Mouse (Mus musculus): ENCODE results near the gene Adad2.

The Adad2 gene

DNA sequence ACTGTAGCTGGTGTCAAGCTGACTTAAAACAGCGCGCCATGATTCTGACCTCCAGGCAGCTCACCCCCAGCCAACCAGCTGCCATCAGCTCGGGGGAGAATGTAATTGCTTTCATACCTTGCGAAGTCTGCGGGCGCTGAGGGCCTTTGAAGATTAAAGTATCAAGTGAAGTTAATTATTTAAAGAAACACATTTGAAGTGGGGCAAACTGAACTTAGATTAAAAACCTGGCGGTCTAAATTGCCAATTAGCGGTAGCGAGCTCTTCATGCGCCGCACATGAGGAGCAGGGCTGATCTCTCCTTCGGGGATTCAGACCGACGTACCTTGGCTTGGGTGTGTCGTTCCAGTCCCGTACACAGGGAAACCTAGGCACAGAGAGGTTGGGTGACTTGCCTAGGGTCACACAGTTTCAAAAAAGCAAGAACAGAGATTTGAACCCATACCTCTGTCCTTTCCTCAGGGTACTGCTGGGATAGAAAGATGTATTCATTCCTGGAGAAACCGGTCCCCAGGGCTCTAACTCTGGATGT, 31.9 kb downstream of the Adad2 start:
- DNase-seq, result no peak

DNA sequence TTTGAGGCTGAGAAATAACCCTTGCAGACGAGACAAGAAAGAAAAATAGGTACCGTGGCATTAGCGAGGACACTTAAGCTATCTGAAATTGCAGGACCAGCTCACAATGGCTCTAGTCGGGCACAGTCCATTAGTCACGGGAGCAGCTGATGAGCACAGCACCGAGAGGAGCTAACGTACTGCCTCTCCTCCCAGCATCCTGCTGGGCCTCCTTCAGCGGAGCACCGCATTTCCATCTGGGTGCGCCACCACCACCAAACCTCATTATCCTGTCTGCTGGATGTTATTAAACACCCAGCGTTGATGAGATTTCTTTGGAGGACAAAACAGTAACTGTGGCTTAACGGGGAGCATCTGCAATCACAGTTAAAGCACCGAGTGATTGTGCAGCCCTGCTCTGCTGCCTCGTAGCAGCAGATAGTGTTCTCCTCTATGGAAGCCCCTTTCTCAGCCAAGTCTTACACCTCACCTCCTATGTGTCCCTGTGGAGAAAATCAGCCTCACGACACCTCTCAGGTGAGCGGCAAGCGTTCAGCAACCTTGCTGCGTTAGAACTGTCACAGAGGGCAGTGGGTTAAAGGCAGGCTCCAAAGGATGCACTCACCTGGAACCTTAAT, 32.5 kb downstream of the Adad2 start:
- no peak for DNase-seq

DNA sequence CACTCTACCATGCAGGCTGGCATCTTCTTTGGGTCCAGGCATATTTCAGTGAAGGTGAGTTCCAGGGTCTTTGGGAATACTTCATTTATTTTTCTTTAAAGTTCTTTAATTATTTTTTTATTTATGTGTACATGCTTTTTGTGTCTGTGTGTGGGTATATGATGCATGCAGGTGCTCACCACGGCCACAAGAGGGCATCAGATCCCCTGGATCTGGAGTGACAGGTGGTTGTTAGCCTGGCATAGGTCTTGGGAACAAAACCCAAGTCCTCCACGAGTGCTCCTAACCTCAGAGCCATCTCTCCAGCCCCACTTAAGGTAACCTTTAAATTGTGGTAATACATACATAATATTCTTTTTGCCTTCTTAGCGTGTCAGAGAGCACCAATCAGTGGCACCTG, 33.6 kb downstream of the Adad2 start:
- DNase-seq, result no peak

DNA sequence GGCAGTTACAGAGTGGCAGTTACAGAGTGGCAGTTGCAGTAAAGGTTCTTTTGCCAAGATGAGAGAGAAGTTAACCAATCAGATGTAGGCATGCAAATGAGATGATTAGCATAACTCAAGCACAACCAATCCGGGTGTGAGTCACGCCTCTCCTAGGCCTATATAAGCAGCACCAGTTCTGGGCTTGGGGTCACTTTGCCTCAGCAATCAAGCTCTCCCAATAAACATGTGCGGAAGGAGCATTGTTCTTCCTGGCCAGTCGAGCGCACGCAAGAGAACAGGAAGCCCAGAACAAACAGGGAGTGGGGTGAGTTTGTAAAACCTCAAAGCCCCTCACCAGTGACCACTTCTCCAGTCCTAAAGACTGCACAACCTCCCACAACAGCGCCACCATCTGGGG, 34.3 kb downstream of the Adad2 start:
- no peak for DNase-seq

DNA sequence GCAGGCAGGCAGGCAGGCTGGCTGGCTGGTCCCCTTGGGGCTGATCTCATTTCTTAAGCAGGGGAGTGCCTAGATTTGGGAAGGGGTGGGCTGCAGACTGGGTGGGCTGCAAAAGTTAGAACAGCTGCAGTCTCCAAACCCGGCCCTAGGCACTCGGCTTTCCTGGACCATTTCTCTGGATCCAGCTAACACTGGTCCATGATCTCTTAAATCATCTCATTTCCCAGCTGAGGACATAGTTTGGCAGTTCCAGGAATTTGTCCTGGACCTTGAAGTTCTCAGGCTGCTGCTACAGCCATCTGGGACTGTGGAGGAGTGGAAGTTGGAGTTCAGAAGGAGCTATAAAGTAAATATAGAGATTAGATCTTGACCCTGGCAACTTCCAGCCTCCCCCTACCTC, 38.8 kb downstream of the Adad2 start:
- no peak for DNase-seq

DNA sequence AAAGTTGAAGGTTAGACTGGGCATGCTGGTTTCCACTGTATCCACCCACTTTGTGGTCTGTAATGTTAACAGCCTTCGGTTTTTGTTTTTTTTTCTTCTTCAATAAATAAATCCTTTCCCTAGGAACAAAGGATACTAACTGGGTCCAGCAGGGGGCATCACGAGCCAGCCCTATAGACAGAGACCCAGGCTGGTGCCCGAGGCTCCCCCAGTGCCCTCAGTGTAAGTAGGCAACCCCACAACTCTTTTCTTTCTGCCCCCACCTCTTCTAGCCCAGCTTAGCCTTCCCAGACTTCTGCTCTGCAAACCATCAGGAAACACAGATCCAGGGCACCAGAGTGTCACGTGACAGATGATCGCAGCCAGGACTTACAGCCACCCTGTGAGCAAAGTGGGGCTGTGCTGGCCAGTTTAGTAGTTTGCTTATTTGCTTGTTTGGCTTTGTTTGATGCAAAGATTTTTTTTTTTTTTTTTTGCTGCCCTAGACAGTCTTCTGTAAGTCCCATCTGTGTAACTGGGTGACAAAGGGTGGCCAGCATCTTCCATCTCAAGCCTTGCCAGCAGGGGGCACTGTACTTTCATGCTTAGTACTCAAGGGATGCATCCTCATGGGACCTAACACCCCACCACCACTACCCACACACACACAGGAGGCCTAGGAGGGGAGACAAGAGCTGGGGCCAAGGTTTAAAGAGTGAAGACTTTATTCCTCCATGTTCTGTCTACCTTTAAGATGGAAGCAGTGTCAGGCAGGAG, 44.3 kb downstream of the Adad2 start:
- DNase-seq, result peak; percentile 32

DNA sequence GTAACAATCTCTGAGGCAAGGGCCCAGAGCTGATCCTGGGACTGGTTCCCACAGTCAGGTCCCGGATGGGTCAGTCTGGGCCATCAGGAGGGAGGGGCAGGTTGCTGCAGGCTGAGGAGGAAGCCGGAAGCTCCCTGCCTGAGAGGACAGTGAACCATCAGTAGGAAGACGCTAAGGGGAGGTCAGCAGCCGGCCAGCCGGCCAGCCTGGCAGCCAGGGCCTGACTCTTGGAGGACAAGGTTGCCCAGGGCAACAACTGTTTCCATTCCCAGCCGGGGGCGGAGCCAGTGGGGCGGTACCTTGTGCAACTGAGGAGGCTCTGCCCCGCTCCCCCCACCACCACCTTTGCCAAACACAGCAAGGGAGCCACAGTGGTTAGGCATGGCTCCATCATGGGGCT, 48.5 kb downstream of the Adad2 start:
- no peak for DNase-seq

DNA sequence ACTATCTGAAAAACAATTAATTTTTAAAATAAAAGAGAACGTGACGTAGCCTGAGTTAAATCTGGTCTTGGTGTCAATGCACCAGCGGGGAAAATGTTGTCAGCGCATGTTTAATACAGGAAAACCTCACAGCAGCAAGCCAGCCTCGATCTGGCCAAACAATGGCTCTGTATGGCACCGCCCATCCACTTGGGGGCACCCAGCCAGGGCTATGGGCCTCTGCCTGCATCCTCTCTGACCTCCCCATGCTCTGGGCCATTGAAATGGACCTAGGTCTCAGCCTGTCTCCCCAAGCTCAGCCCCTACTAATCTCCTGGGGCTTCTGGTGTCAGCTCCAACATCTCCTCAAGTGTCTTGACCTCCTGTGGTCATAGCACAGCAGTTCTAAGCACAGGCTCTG, 49.3 kb downstream of the Adad2 start:
- DNase-seq, result no peak

DNA sequence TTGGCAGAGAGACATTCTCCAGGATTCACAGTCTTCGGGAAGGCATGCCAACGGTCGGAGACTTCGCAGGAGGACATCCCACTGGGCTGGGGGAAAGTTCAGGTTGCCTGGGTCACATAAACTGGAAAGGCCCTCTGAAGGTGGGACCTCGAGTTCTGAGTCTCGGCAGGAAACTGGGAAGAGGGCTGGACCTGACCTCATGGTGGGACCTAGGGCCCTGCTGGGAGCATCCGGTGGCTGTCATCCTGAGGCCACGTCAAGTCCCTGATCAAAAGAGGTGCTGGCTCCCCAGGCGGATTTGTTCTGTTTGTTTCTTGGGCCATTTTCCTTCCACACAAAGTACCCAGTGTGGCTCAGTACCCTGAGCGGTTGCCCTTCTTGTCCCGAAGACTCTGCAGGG, 50.9 kb downstream of the Adad2 start:
- DNase-seq, result no peak

DNA sequence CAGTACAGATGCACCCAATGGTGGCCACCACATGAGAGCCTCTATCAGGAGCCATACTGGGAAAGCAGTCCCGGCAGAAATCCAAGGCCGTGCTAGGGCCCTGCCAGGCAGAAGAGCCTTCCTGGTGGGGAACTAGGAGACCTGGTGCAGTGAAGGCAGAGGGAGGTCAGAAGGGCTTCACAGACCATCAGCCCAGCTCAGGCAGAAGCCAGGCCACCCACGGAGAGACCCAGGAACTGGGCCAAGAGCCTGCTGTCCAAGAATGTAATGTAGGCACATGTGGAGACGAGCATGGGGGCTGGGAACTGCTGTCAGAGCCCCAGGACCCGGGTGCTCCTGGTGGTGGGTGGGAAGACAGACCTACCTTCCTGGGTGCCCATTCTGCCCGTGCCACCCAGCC, 52.7 kb downstream of the Adad2 start:
- no peak for DNase-seq
